In genomic region chr14:55642679-55643059, GRCm38 (mm10) we compare ENCODE assay signal across 8 mouse cellular contexts. TPM values are rescaled to one million over a fixed set of nuclear protein-coding genes. Genes with fewer than 3 reads are reported as not detected.
DNase-seq lines count a peak whose midpoint lies in the region; ATAC-seq and TF ChIP-seq lines count a peak whose summit lies in the region.

No protein-coding gene starts in this region.

- H3K27ac ChIP-seq in heart, embryonic 12.5 days (ENCODE audit: poor library complexity, severe bottlenecking), result peak overlapping the region; percentile 90
- H3K27ac ChIP-seq in ES-Bruce4 (ENCODE audit: insufficient read depth, low read length), result no peak overlapping the region
- H3K27ac ChIP-seq in forebrain, embryonic 16.5 days (ENCODE audit: low read length), result peak overlapping the region; percentile 97
- H3K27ac ChIP-seq in macrophage, result peak overlapping the region; percentile 69

- peaks cover 31% of the 10 kb centered on the region for H3K4me1 ChIP-seq in heart, embryonic 12.5 days (replicated peaks)
- H3K4me1 ChIP-seq in ES-Bruce4 (ENCODE audit: control insufficient read depth, insufficient read depth, low read length), result peaks cover 2% of the 10 kb centered on the region
- peaks cover 21% of the 10 kb centered on the region for H3K4me1 ChIP-seq in forebrain, embryonic 16.5 days (replicated peaks; ENCODE audit: control insufficient read depth, insufficient read depth, low read length)

- TF ChIP-seq EP300 in ES-Bruce4 (IDR thresholded peaks at IDR 0.05; ENCODE audit: insufficient read depth, low read depth, low read length), result no peak

- DNase-seq in heart, adult 8-10 months (ENCODE audit: low spot score), result no peak
- DNase-seq in right cerebral cortex, adult 18-20 months, result no peak
- DNase-seq in layer of hippocampus, adult 11-12 months (ENCODE audit: low spot score), result no peak
- DNase-seq in spleen, postnatal 36 days (ENCODE audit: low spot score in 2 of 2), result no peak

- peak overlapping the region; percentile 73 for H3K4me3 ChIP-seq in heart, embryonic 12.5 days
- H3K4me3 ChIP-seq in ES-Bruce4 (ENCODE audit: low read depth, low read length), result peak overlapping the region; percentile 84
- peak overlapping the region; percentile 99 for H3K4me3 ChIP-seq in forebrain, embryonic 16.5 days (replicated peaks; ENCODE audit: low read length)
- peak overlapping the region; percentile 89 for H3K4me3 ChIP-seq in macrophage (ENCODE audit: inconsistent target)

- WGBS in heart, embryonic 12.5 days, result 20% methylated on average over 8 of the region's 8 CpGs
- 23% methylated on average over 8 of the region's 8 CpGs for WGBS in forebrain, embryonic 16.5 days
- WGBS in macrophage (ENCODE audit: missing documents), result 27% methylated on average over 8 of the region's 8 CpGs

- peak overlapping the region; percentile 82 for H3K9ac ChIP-seq in heart, embryonic 12.5 days
- H3K9ac ChIP-seq in ES-Bruce4 (ENCODE audit: low read depth, poor library complexity, severe bottlenecking), result peak overlapping the region; percentile 91
- peak overlapping the region; percentile 97 for H3K9ac ChIP-seq in forebrain, embryonic 16.5 days (replicated peaks; ENCODE audit: low read depth, low read length)

- H3K36me3 ChIP-seq in heart, embryonic 12.5 days, result peaks cover 54% of the 10 kb centered on the region
- H3K36me3 ChIP-seq in ES-Bruce4 (ENCODE audit: control insufficient read depth, insufficient read depth, low read length, poor library complexity, severe bottlenecking) (peaks cover 3% of the 10 kb centered on the region), macrophage (ENCODE audit: inconsistent target) (peaks cover 35% of the 10 kb centered on the region)
- peaks cover 14% of the 10 kb centered on the region for H3K36me3 ChIP-seq in forebrain, embryonic 16.5 days (ENCODE audit: control insufficient read depth, insufficient read depth)

- H3K79me2 ChIP-seq in macrophage (ENCODE audit: inconsistent target), result peaks cover 63% of the 10 kb centered on the region

- no peaks in the 10 kb centered on the region for H3K27me3 ChIP-seq in heart, embryonic 12.5 days (replicated peaks)
- H3K27me3 ChIP-seq in ES-Bruce4 (ENCODE audit: control insufficient read depth, insufficient read depth, low read length, poor library complexity, severe bottlenecking), result no peaks in the 10 kb centered on the region
- no peaks in the 10 kb centered on the region for H3K27me3 ChIP-seq in forebrain, embryonic 16.5 days (replicated peaks; ENCODE audit: control insufficient read depth, insufficient read depth, low read length)

- no peaks in the 10 kb centered on the region for H3K9me3 ChIP-seq in heart, embryonic 12.5 days (replicated peaks)
- H3K9me3 ChIP-seq in ES-Bruce4 (replicated peaks; ENCODE audit: control insufficient read depth, insufficient read depth, low read length, poor library complexity, severe bottlenecking), result no peaks in the 10 kb centered on the region
- H3K9me3 ChIP-seq in forebrain, embryonic 16.5 days (ENCODE audit: control insufficient read depth, low read length), result no peaks in the 10 kb centered on the region

- peak overlapping the region; percentile 88 for H3K4me2 ChIP-seq in heart, embryonic 12.5 days
- H3K4me2 ChIP-seq in forebrain, embryonic 16.5 days (ENCODE audit: low read length), result peak overlapping the region; percentile 84

- ATAC-seq in heart, embryonic 12.5 days (ENCODE audit: insufficient number of reproducible peaks, low FRiP score), result no peak; the same call in 1 of the 2 replicates
- peak; percentile 35 for ATAC-seq in forebrain, embryonic 16.5 days

- no peak for TF ChIP-seq CTCF in ES-Bruce4 (IDR thresholded peaks at IDR 0.05; ENCODE audit: low read depth, low read length)

- no peak for TF ChIP-seq POLR2A in ES-Bruce4 (IDR thresholded peaks at IDR 0.05; ENCODE audit: insufficient read depth, low read length)

RNA-seq across cellular contexts. Expression of gene Tm9sf1, which starts 0.9 kb away (rescaled TPM):
- 86.2 and 92.6 TPM in 2 replicates for polyA plus RNA-seq in heart, embryonic 12.5 days (2016; fragmentation: Nextera tagmentation; extraction: Ambion mirVana)
- total RNA-seq in heart, adult 8-10 months (2022), result 10 to 100 TPM; 38.9 to 44.2 (median 40.8) TPM
- 22.7 and 25.1 TPM in 2 replicates for polyA plus RNA-seq in ES-Bruce4 (2011; ENCODE audit: insufficient read depth, insufficient read length, low read depth, missing spikeins)
- polyA plus RNA-seq in forebrain, embryonic 16.5 days (2015; fragmentation: Nextera tagmentation; extraction: Ambion mirVana), result 62.1 and 66.2 TPM in 2 replicates
- total RNA-seq in macrophage (2018; cell fraction: chromatin; rRNA removed), result 10 to 100 TPM; 22.6 to 64.0 (median 50.3) TPM
- total RNA-seq in macrophage (2018; cell fraction: cytosol; rRNA removed), result 10 to 100 TPM; 29.6 to 65.4 (median 48.1) TPM
- total RNA-seq in macrophage (2018; cell fraction: nucleus; rRNA removed), result 100 to 1,000 TPM in 4 of 26 experiments, 10 to 100 TPM in 22; 29.8 to 125 (median 85.3) TPM
- polyA plus RNA-seq in macrophage (2018), result 35.2 to 63.2 TPM (median 58.1 TPM) in 3 replicates

RNA-seq across cellular contexts. Expression of gene Gm49378, which starts 5.0 kb away (rescaled TPM):
- polyA plus RNA-seq in heart, embryonic 12.5 days (2016; fragmentation: Nextera tagmentation; extraction: Ambion mirVana), result 3.4 and 5.2 TPM in 2 replicates
- 1 to 10 TPM; 1.6 to 3.3 (median 2.6) TPM for total RNA-seq in heart, adult 8-10 months (2022)
- polyA plus RNA-seq in ES-Bruce4 (2011; ENCODE audit: insufficient read depth, insufficient read length, low read depth, missing spikeins), result 9.8 and 14.1 TPM in 2 replicates
- 0.67 and 3.8 TPM in 2 replicates for polyA plus RNA-seq in forebrain, embryonic 16.5 days (2015; fragmentation: Nextera tagmentation; extraction: Ambion mirVana)
- 10 to 100 TPM in 3 of 26 experiments, 1 to 10 TPM in 22, not detected in 1; 1.8 to 12.9 (median 6.2) TPM for total RNA-seq in macrophage (2018; cell fraction: chromatin; rRNA removed)
- total RNA-seq in macrophage (2018; cell fraction: cytosol; rRNA removed), result under 1 TPM in 19 of 26 experiments, not detected in 7; 0.07 to 0.75 (median 0.18) TPM
- total RNA-seq in macrophage (2018; cell fraction: nucleus; rRNA removed), result 1 to 10 TPM in 25 of 26 experiments, not detected in 1; 1.2 to 7.8 (median 3.5) TPM
- polyA plus RNA-seq in macrophage (2018), result 0.29 to 1.2 TPM (median 1.1 TPM) in 3 replicates

RNA-seq across cellular contexts. Expression of gene Ipo4, which starts 6.9 kb away (rescaled TPM):
- polyA plus RNA-seq in heart, embryonic 12.5 days (2016; fragmentation: Nextera tagmentation; extraction: Ambion mirVana), result 66.1 and 68.4 TPM in 2 replicates
- 10 to 100 TPM; 58.2 to 75.2 (median 71.6) TPM for total RNA-seq in heart, adult 8-10 months (2022)
- polyA plus RNA-seq in ES-Bruce4 (2011; ENCODE audit: insufficient read depth, insufficient read length, low read depth, missing spikeins) (69.4 and 88.5 TPM in 2 replicates), macrophage (2018) (18.4 to 47.7 TPM (median 21.3 TPM) in 3 replicates)
- polyA plus RNA-seq in forebrain, embryonic 16.5 days (2015; fragmentation: Nextera tagmentation; extraction: Ambion mirVana), result 92.5 and 110 TPM in 2 replicates
- total RNA-seq in macrophage (2018; cell fraction: chromatin; rRNA removed), result 100 to 1,000 TPM in 1 of 26 experiments, 10 to 100 TPM in 25; 19.4 to 119 (median 42.0) TPM
- total RNA-seq in macrophage (2018; cell fraction: cytosol; rRNA removed), result 10 to 100 TPM; 14.1 to 43.2 (median 27.0) TPM
- 10 to 100 TPM; 11.4 to 76.8 (median 27.9) TPM for total RNA-seq in macrophage (2018; cell fraction: nucleus; rRNA removed)

RNA-seq across cellular contexts. Expression of gene Tssk4, which starts 7.3 kb away (rescaled TPM):
- polyA plus RNA-seq in heart, embryonic 12.5 days (2016; fragmentation: Nextera tagmentation; extraction: Ambion mirVana), result 0.45 and 0.60 TPM in 2 replicates
- total RNA-seq in heart, adult 8-10 months (2022), result under 1 TPM; 0.44 to 0.88 (median 0.52) TPM
- polyA plus RNA-seq in ES-Bruce4 (2011; ENCODE audit: insufficient read depth, insufficient read length, low read depth, missing spikeins) (not detected in 2 replicates), macrophage (2018) (0.34 TPM in 1 of 3 replicates, not detected in the others)
- 0.29 and 0.51 TPM in 2 replicates for polyA plus RNA-seq in forebrain, embryonic 16.5 days (2015; fragmentation: Nextera tagmentation; extraction: Ambion mirVana)
- total RNA-seq in macrophage (2018; cell fraction: chromatin; rRNA removed), result 1 to 10 TPM in 17 of 26 experiments, under 1 TPM in 6, not detected in 3; 0.56 to 5.3 (median 1.6) TPM
- total RNA-seq in macrophage (2018; cell fraction: cytosol; rRNA removed), result under 1 TPM in 25 of 26 experiments, not detected in 1; 0.09 to 0.65 (median 0.19) TPM
- total RNA-seq in macrophage (2018; cell fraction: nucleus; rRNA removed), result 1 to 10 TPM in 12 of 26 experiments, under 1 TPM in 10, not detected in 4; 0.35 to 3.8 (median 1.2) TPM

RNA-seq across cellular contexts. Expression of gene Mdp1, which starts 17.6 kb away (rescaled TPM):
- 74.1 and 76.7 TPM in 2 replicates for polyA plus RNA-seq in heart, embryonic 12.5 days (2016; fragmentation: Nextera tagmentation; extraction: Ambion mirVana)
- 10 to 100 TPM; 46.2 to 64.1 (median 52.7) TPM for total RNA-seq in heart, adult 8-10 months (2022)
- polyA plus RNA-seq in ES-Bruce4 (2011; ENCODE audit: insufficient read depth, insufficient read length, low read depth, missing spikeins) (33.2 and 36.0 TPM in 2 replicates), macrophage (2018) (25.4 to 29.3 TPM (median 26.3 TPM) in 3 replicates)
- polyA plus RNA-seq in forebrain, embryonic 16.5 days (2015; fragmentation: Nextera tagmentation; extraction: Ambion mirVana), result 63.5 and 71.3 TPM in 2 replicates
- total RNA-seq in macrophage (2018; cell fraction: chromatin; rRNA removed), result 10 to 100 TPM in 25 of 26 experiments, 1 to 10 TPM in 1; 8.5 to 52.1 (median 28.0) TPM
- total RNA-seq in macrophage (2018; cell fraction: cytosol; rRNA removed), result 10 to 100 TPM; 14.0 to 38.0 (median 28.9) TPM
- total RNA-seq in macrophage (2018; cell fraction: nucleus; rRNA removed), result 10 to 100 TPM in 25 of 26 experiments, 1 to 10 TPM in 1; 8.1 to 57.2 (median 28.5) TPM
